Mouse (Mus musculus) ES-E14 (cell line): ENCODE results near the gene Gnb2. TPM values are rescaled to one million over a fixed set of nuclear protein-coding genes. Genes with fewer than 3 reads are reported as not detected.

ENCODE experiments used
- DNase-seq: peaks from one replicate; pipeline ENCODE4 v3.0.0-alpha.2; 2013; ENCODE audit warnings: low read depth, low spot score
- H3K27ac ChIP-seq: 2 replicates; pipeline ENCODE4 v1.5.1; 2012; ENCODE audit warnings: low read depth, mild to moderate bottlenecking, low read length, moderate library complexity, mixed read lengths; ENCODE audit not compliant: poor library complexity, insufficient read depth, severe bottlenecking
- H3K36me3 ChIP-seq: 2 replicates; pipeline ENCODE4 v1.6.1; 2012; ENCODE audit warnings: mild to moderate bottlenecking, low read length, moderate library complexity, mixed read lengths; ENCODE audit not compliant: control insufficient read depth, poor library complexity, insufficient read depth, severe bottlenecking
- H3K4me1 ChIP-seq, 2 experiments: fragments of 150-350 bp in 1 of 2; sonication (generic) in 1 of 2; 2 replicates each; pipeline ENCODE4 v1.6.1; 2012; ENCODE audit warnings: low read length in 2 of 2, mild to moderate bottlenecking in 1 of 2, mixed read lengths in 1 of 2; ENCODE audit not compliant: control insufficient read depth in 2 of 2, insufficient read depth in 2 of 2, poor library complexity in 1 of 2
- H3K4me3 ChIP-seq, 2 experiments: fragments of 150-350 bp in 1 of 2; sonication (generic) in 1 of 2; 2 replicates each; pipeline ENCODE4 v1.5.1; 2012; ENCODE audit warnings: low read length in 2 of 2, low read depth in 1 of 2, mild to moderate bottlenecking in 1 of 2, mixed read lengths in 1 of 2; ENCODE audit not compliant: insufficient read depth in 1 of 2, poor library complexity in 1 of 2, severe bottlenecking in 1 of 2
- H3K9ac ChIP-seq: 2 replicates; pipeline ENCODE4 v1.6.1; 2012; ENCODE audit warnings: low read depth, mild to moderate bottlenecking, low read length, mixed read lengths; ENCODE audit not compliant: poor library complexity, insufficient read depth, severe bottlenecking
- H3K9me3 ChIP-seq: fragments of 150-350 bp; sonication (generic); 2 replicates; pipeline ENCODE4 v1.6.1; 2012; ENCODE audit warnings: low read depth, mild to moderate bottlenecking, low read length; ENCODE audit not compliant: control insufficient read depth, insufficient read depth
- CHD2 ChIP-seq: IDR thresholded peaks from 2 replicates; pipeline ENCODE4 v1.6.1; 2014; ENCODE audit warnings: mild to moderate bottlenecking, low read depth, low read length, inconsistent platforms
- HCFC1 ChIP-seq: IDR thresholded peaks from 2 replicates; pipeline ENCODE4 v1.6.1; 2012; ENCODE audit warnings: low read length, inconsistent platforms, borderline replicate concordance; ENCODE audit not compliant: insufficient read depth
- MAFK ChIP-seq: IDR thresholded peaks from 2 replicates; pipeline ENCODE4 v1.6.1; 2014; ENCODE audit warnings: mild to moderate bottlenecking, low read depth, low read length, inconsistent platforms; ENCODE audit not compliant: insufficient read depth
- ZC3H11A ChIP-seq: IDR thresholded peaks from 2 replicates; pipeline ENCODE4 v1.6.1; 2012; ENCODE audit warnings: low read depth, mild to moderate bottlenecking, inconsistent platforms, low read length, borderline replicate concordance
- ZNF384 ChIP-seq: IDR thresholded peaks from 2 replicates; pipeline ENCODE4 v1.6.1; 2012; ENCODE audit warnings: low read depth, low read length, inconsistent platforms
- in situ Hi-C, 2 experiments: fragments of 600-800 bp; cut with MboI; formaldehyde crosslinking; loops; one replicate each; pipeline ENCODE4 v1.15.1; 2025; ENCODE audit warnings: low sequenced_read_pairs in 2 of 2, inconsistent platforms in 1 of 2; ENCODE audit not compliant: unreplicated experiment in 2 of 2
- total RNA-seq: library from RNA; depleted of rRNA; stranded (reverse); fragments of 300-350 nt; gene quantifications from 2 replicates; pipeline ENCODE4 v1.2.3, GENCODE M21; 2012

Gene Gnb2
- total RNA-seq, 1 experiment, result 297 TPM

GRCm38 (mm10) chr5:137525511-137525910, 7.8 kb downstream of the Gnb2 start:
- Histone ChIP-seq H3K4me1 (peaks cover 4 to 47% of the 10 kb centered on the region in 2 experiments; a peak in 3 of 4 replicates), H3K4me3 (no peak overlapping the region), H3K9me3 (no peaks in the 10 kb centered on the region), H3K9ac (no peak overlapping the region), H3K36me3 (peaks cover 86% of the 10 kb centered on the region), H3K27ac (no peak overlapping the region)
- DNase-seq, result no peak
- TF ChIP-seq HCFC1 (no peak), ZNF384 (no peak), ZC3H11A (no peak), MAFK (no peak), CHD2 (no peak)
- in situ Hi-C loops, result no loop called here

GRCm38 (mm10) chr5:137524671-137525070, 8.6 kb downstream of the Gnb2 start:
- no peak for TF ChIP-seq HCFC1
- in situ Hi-C loops, result no loop called here
- Histone ChIP-seq H3K4me1 (peaks cover 4 to 51% of the 10 kb centered on the region in 2 experiments; a peak in 3 of 4 replicates), H3K4me3 (no peak overlapping the region), H3K9ac (no peak overlapping the region), H3K9me3 (no peaks in the 10 kb centered on the region), H3K36me3 (peaks cover 94% of the 10 kb centered on the region), H3K27ac (no peak overlapping the region)
- DNase-seq, result no peak

- H3K4me1 ChIP-seq, result peaks cover 4 to 56% of the 10 kb centered on the region in 2 experiments; a peak in 3 of 4 replicates
- no peak overlapping the region for H3K27ac ChIP-seq
- no peak overlapping the region for H3K4me3 ChIP-seq
- in situ Hi-C loops, result no loop called here
- peak overlapping the region; percentile 27; the same call in 1 of the 2 replicates for H3K9ac ChIP-seq
- H3K36me3 ChIP-seq, result peaks cover 94% of the 10 kb centered on the region
- no peak for DNase-seq
- no peak for TF ChIP-seq MAFK
- no peak for TF ChIP-seq CHD2
- TF ChIP-seq ZC3H11A, result no peak
- TF ChIP-seq HCFC1, result no peak
- TF ChIP-seq ZNF384, result no peak
- H3K9me3 ChIP-seq, result no peaks in the 10 kb centered on the region
These were observed 9.1 kb downstream of the Gnb2 start for GRCm38 (mm10) chr5:137524251-137524515.

- Histone ChIP-seq H3K36me3 (peaks cover 94% of the 10 kb centered on the region), H3K4me3 (no peak overlapping the region), H3K27ac (no peak overlapping the region), H3K9me3 (no peaks in the 10 kb centered on the region), H3K4me1 (peaks cover 4 to 60% of the 10 kb centered on the region in 2 experiments; a peak in 3 of 4 replicates), H3K9ac (peak overlapping the region; percentile 27; the same call in 1 of the 2 replicates)
- DNase-seq, result no peak
- in situ Hi-C loops, result no loop called here
- TF ChIP-seq HCFC1, result no peak
- TF ChIP-seq ZC3H11A, result no peak
- TF ChIP-seq MAFK, result no peak
- no peak for TF ChIP-seq ZNF384
These were observed 9.7 kb downstream of the Gnb2 start for GRCm38 (mm10) chr5:137523396-137524250.

- H3K27ac ChIP-seq, result no peak overlapping the region
- DNase-seq, result no peak
- TF ChIP-seq HCFC1, result no peak
- no peak for TF ChIP-seq ZC3H11A
- no peak for TF ChIP-seq CHD2
- no peak for TF ChIP-seq ZNF384
- TF ChIP-seq MAFK, result no peak
- H3K9ac ChIP-seq, result no peak overlapping the region
- H3K9me3 ChIP-seq, result no peaks in the 10 kb centered on the region
- peaks cover 4 to 60% of the 10 kb centered on the region in 2 experiments; a peak in 3 of 4 replicates for H3K4me1 ChIP-seq
- peaks cover 90% of the 10 kb centered on the region for H3K36me3 ChIP-seq
- H3K4me3 ChIP-seq, result no peak overlapping the region
- in situ Hi-C loops, result no loop called here
These were observed 10.6 kb downstream of the Gnb2 start for GRCm38 (mm10) chr5:137522711-137523110.
